Mouse (Mus musculus) cortical plate, adult 2 months (tissue): ENCODE measurements at regions not wholly inside any gene's neighbourhood (a gene's known extent, or its start where the extent isn't known, plus 50 kb on each side); places are given as distances from the start of the nearest gene placed in this dataset.

ENCODE experiments used
- H3K27ac ChIP-seq: fragments of 200-500 bp; 2 replicates; pipeline ENCODE4 v1.5.1; 2012; ENCODE audit warnings: low read length, control low read depth, inconsistent platforms; ENCODE audit not compliant: insufficient read depth
- H3K4me1 ChIP-seq: fragments of 200-500 bp; 2 replicates; pipeline ENCODE4 v1.6.1; 2011; ENCODE audit warnings: low read length; ENCODE audit not compliant: control insufficient read depth, insufficient read depth
- H3K4me3 ChIP-seq: fragments of 200-500 bp; 2 replicates; pipeline ENCODE4 v1.5.1; 2011; ENCODE audit warnings: mild to moderate bottlenecking, low read length, control low read depth; ENCODE audit not compliant: insufficient read depth
- CTCF ChIP-seq: fragments of 200-500 bp; IDR thresholded peaks from 2 replicates; pipeline ENCODE4 v1.5.1; 2011; ENCODE audit warnings: mild to moderate bottlenecking, control low read depth, low read length; ENCODE audit not compliant: insufficient read depth; ENCODE audit errors: extremely low read depth
- POLR2A ChIP-seq: fragments of 200-500 bp; IDR thresholded peaks from 2 replicates; pipeline ENCODE4 v1.6.1; 2011; ENCODE audit warnings: mild to moderate bottlenecking, low read length, control low read depth; ENCODE audit not compliant: insufficient read depth; ENCODE audit errors: extremely low read depth

DNA sequence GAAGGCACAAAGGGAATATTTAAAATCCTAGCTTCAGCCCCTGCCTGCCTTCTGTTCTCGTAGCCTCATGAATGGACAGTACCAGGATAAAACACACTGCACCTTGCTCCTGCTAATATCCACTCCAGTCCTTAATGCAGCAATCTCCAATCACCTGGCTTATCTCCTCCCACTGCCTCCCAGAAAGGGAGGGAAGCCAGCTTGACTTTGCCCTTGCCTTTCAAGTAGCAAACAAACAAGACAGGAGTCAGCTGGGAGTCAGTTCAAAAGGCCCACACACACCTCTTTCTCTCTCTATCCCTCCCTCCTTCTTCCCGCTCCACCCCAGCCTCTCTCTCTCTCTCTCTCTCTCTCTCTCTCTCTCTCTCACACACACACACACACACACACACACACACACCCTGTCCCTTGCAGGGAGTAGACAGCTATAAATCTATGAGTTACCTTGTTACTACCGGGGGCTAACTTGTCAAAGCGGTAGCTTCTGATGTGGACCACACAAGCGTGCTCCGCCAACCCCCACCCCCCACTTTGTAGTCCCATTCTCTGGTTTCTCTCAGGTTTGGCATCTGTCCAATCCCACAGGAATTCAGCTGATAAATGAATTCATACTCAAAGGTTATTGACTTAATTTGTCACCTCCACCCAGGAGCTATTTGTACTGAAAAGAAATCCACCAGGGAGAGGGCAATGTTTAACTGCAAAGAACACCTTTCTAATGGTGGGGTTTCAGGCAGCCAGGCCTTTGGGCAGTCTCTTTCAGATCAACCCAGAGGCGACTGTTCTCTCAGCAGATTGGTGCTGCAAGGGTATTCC, 212.6 kb upstream of the H2al1a start:
- TF ChIP-seq POLR2A (no peak), CTCF (no peak)
- Histone ChIP-seq H3K27ac (no peak overlapping the region), H3K4me3 (no peak overlapping the region), H3K4me1 (no peaks in the 10 kb centered on the region)

DNA sequence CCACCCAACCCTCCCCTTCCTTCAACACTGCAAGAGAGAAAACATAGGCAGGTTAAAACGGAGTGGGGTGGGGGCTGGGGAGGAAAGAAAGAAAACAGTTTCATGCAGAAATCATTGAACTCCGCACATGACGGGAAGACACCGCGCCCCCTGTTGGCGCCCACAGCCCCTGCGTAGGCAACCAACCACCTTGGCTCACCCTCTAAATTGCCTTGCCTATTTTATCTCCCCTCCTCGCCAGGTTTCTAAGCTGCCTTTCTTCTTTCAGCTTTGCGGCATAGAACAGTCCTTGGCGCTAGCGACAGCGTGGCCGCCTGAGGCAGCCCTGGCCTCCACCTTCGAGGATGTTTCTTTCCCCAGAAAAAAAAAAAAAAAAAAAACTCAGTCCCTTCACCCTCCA, 211.1 kb upstream of the H2al1a start:
- H3K4me1 ChIP-seq: no peaks in the 10 kb centered on the region
- H3K4me3 ChIP-seq: no peak overlapping the region
- TF ChIP-seq POLR2A (no peak), CTCF (peak; percentile 27; the same call in 1 of the 2 replicates)
- H3K27ac ChIP-seq: no peak overlapping the region

DNA sequence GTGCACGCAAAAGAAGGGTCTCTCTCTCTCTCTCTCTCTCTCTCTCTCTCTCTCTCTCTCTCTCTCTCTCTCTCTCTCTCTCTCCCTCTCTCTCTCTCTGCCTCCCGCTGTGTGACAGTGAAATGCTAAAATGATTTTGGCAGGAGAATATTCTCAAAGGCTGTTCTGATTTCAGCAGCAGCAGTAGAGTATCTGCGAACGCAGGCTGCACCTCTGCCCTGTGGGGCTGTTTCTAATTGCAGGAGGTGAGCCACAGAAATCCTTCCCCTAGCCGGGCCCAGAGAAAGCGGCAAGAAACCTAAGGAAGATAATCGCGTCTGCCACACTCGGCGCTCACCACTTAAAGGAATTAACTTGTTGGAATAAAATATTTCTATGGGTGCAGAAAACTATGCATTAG, 210.6 kb upstream of the H2al1a start:
- H3K4me1 ChIP-seq: no peaks in the 10 kb centered on the region
- H3K27ac ChIP-seq: no peak overlapping the region
- H3K4me3 ChIP-seq: no peak overlapping the region
- TF ChIP-seq POLR2A: no peak

DNA sequence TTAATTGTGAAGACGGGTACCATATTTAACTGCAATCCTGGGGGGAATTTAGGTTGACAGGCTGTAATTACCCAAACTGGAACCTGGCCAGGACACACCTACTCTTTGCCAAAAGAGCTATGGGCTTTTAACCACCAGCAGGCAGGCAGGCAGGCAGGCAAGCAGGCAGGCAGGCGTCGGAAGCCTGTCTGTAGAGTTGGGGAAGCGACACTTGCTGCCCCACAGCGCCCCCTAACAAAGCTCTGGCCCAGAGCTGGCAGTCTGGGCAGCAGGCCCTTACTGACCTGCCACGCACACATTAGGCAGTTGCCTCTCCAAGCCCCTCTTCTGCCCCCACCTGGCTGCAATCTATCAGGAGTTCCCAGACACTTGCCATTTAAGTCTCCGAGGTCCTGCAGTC, 208.6 kb upstream of the H2al1a start:
- Histone ChIP-seq H3K4me1 (no peaks in the 10 kb centered on the region), H3K27ac (no peak overlapping the region), H3K4me3 (no peak overlapping the region)
- TF ChIP-seq CTCF (no peak), POLR2A (no peak)

DNA sequence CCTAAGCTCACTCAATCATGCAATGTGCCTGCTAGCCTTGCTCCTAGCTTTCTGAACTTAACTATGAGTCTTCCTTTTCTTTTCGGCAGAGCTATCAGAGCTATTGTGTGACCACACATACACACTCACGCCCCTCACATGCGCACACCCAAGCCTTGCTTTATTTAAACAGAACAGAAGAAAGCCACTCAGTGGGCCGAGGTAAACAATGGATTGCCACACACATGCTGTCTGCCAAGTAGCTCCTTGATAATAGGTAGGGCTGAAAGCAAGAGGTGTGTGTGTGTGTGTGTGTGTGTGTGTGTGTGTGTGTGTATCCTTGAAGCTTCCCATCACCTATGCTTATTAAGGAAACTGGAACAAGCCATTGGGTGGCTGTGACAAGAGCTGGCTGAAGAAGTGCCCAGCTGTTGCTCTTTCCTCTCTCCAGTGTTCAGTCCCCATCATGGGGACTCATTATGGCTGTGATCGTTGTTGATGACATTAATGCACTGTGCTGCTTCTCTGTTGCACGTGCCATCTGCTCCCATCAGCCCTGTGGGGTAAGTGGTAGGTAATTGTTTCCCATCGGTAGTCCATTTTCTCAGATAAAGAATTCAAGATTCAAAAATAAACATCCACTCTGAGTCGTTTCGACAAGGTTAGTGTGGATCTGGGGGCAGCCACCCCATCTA, 201.3 kb upstream of the H2al1a start:
- no peak for TF ChIP-seq POLR2A
- TF ChIP-seq CTCF: no peak
- H3K4me3 ChIP-seq: no peak overlapping the region
- no peak overlapping the region for H3K27ac ChIP-seq
- H3K4me1 ChIP-seq: peaks cover 2% of the 10 kb centered on the region; the same call in 1 of the 2 replicates

DNA sequence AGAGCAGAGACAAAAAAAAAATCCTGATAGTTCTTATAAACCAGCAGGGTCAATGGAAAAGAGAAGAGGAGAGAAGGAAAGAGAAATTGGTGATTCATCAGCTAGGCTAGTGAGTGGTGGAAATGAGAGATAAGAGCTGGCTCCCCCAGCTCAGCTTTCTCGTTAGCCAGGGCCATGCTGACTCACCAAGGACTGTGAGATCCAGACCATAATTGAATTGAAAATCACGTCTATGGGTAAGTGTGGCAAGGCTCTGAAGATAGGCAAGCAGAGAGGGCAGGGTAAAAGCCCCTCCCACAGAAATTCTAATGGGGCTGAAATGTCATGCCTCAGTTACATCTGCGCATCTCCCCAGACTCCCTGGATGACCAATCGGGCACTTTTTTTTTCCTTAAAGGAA, 200.7 kb upstream of the H2al1a start:
- H3K4me3 ChIP-seq: no peak overlapping the region
- peaks cover 2% of the 10 kb centered on the region; the same call in 1 of the 2 replicates for H3K4me1 ChIP-seq
- no peak overlapping the region for H3K27ac ChIP-seq
- TF ChIP-seq CTCF (no peak), POLR2A (no peak)

DNA sequence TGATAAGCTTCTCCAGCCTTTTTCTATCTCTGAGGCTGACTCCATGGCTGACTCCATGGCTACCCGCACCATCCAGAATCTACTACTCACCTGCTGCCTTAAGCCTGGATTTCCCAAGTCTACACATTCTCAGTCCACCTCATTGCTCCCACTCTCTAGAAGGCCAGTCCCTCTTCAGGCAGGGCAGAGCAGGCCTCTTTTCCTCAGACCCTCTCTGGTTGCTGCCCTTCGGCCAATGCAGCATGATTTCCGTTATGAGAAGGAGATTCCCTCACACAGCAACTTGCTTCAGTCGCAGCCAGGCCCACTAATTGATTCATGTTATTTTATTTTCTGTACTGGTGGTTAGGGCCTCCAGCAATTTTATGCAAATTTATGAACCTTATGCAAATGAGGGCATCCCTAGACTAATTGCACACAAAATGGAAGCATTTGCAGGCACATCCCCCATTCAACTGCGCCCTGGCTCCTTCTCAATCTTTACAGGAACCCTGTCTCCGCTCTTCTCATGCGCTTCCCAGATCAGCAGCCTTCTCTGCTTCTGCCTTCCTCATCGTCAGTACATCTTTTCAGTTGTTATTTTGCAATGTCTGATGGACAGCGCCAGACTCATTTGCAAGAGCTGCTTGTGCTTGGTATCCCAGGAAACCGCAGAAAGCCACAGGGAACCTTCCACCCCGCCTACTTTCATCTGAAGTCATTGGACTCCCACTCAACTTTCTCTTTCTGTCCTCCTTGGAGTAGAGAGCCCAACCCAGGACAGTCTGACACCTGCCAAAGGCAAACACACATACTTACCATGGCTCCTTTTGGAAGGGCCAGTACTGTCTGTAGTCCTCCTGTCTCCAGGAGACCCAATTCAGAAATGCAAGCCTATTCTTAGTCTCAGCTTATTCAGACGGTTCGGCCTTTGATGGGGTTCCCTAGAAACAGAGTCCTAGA, 199.6 kb upstream of the H2al1a start:
- peaks cover 2% of the 10 kb centered on the region; the same call in 1 of the 2 replicates for H3K4me1 ChIP-seq
- H3K27ac ChIP-seq: no peak overlapping the region
- TF ChIP-seq CTCF: no peak
- TF ChIP-seq POLR2A: no peak
- H3K4me3 ChIP-seq: no peak overlapping the region

DNA sequence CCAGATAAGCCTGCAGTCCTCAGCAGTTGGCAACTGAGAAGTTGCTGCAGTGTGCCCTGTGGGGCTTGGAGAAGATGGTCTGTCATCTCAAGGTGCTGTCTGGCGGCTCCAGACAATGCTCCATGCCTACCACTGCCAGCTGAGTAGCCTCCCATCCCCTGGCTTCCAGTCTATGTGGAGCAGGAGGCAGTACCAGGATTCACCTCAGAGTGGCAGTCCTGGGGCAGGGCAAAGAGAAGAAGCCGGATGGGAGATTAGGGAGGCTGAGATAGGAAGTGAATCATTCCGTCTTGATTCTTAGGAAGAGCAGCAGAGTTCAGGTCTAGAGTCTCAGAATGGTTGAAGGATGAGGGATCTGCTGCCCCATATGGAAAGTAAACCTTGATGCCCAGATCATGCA, 198.1 kb upstream of the H2al1a start:
- Histone ChIP-seq H3K4me1 (peaks cover 2% of the 10 kb centered on the region; the same call in 1 of the 2 replicates), H3K4me3 (no peak overlapping the region), H3K27ac (no peak overlapping the region)
- TF ChIP-seq CTCF (peak; percentile 55), POLR2A (no peak)

DNA sequence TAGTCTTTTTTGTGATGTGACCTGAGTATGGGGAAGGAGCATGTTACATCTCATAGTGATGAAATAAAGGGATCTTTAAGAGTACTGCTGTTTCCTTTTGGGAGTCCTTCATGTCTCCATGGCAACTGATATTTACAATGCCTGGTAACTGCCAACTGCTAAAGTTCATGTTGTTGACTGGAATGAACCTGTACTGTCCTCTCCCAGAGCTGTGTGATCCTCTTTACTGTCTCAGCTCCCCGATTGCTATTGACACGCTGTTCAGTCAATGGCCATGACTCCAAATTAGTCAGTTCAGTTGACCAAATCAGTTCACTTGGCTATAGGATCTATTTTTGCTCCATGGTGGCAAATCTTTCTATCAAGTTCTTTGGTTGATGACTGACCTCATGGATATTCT, 167.8 kb upstream of the H2al1a start:
- no peaks in the 10 kb centered on the region for H3K4me1 ChIP-seq
- TF ChIP-seq POLR2A (no peak), CTCF (no peak)
- no peak overlapping the region for H3K27ac ChIP-seq
- no peak overlapping the region for H3K4me3 ChIP-seq

DNA sequence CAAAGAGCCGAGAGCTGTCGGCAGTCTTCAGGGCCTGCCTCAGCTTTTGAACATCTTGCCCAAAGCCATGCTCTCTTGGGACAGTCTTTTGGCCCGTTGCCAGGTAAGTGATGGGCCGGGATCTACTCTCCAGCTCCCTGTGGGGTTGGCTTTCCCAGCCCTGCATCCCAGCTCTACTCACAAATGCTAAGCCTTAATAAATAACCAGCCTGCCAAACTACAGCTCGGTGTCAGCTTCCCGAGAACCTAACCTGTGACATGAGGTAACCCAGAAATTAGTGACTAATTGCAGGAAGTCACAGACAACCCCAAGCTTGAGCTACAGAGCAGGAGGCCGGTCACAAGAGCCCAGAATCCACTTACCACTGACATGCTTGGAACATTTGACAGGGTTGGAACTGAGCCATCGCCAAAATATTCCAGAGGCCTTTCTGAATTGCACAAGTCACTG, 159.1 kb upstream of the H2al1a start:
- Histone ChIP-seq H3K4me1 (no peaks in the 10 kb centered on the region), H3K27ac (no peak overlapping the region), H3K4me3 (no peak overlapping the region)
- TF ChIP-seq CTCF: no peak
- no peak for TF ChIP-seq POLR2A
